Mouse (Mus musculus) forebrain, embryonic 12.5 days (tissue): ENCODE data around the gene Ubxn10. TPM values are rescaled to one million over a fixed set of nuclear protein-coding genes. Genes with fewer than 3 reads are reported as not detected.

Experiments
- ATAC-seq: fragments of 200-750 bp; cut with Nextera tagmentation; 2 replicates; pipeline ENCODE4 v1.8.0; 2017; ENCODE audit warnings: moderate TSS enrichment; ENCODE audit not compliant: low FRiP score
- H3K27ac ChIP-seq: fragments of 300-500 bp; sonication (generic); 2 replicates; pipeline ENCODE4 v1.5.1; 2016; ENCODE audit warnings: mild to moderate bottlenecking
- H3K27me3 ChIP-seq: fragments of 300-500 bp; sonication (generic); 2 replicates; pipeline ENCODE4 v1.6.1; 2016; ENCODE audit warnings: mild to moderate bottlenecking
- H3K36me3 ChIP-seq: fragments of 300-500 bp; sonication (generic); replicated peaks from 2 replicates; pipeline ENCODE4 v1.6.1; 2016; ENCODE audit warnings: mild to moderate bottlenecking
- H3K4me1 ChIP-seq: fragments of 300-500 bp; sonication (generic); 2 replicates; pipeline ENCODE4 v1.6.1; 2016
- H3K4me2 ChIP-seq: fragments of 300-500 bp; sonication (generic); 2 replicates; pipeline ENCODE4 v1.6.1; 2016; ENCODE audit warnings: mild to moderate bottlenecking, moderate library complexity
- H3K4me3 ChIP-seq: fragments of 300-500 bp; sonication (generic); replicated peaks from 2 replicates; pipeline ENCODE4 v1.5.1; 2016; ENCODE audit warnings: mild to moderate bottlenecking
- H3K9ac ChIP-seq: fragments of 300-500 bp; sonication (generic); 2 replicates; pipeline ENCODE4 v1.6.1; 2016; ENCODE audit warnings: mild to moderate bottlenecking
- H3K9me3 ChIP-seq: fragments of 300-500 bp; sonication (generic); 2 replicates; pipeline ENCODE4 v1.6.1; 2016
- WGBS: fragments of 180-500 bp; shearing (Covaris S2); methylation state at CpG from one replicate; pipeline ENCODE4 v1.1.7; 2016; 5-methylcytosine and 5-hydroxymethylcytosine counted together
- polyA plus RNA-seq: library from polyadenylated mRNA; unstranded; fragments of >200 nt; fragmentation: Nextera tagmentation; extraction: Ambion mirVana; gene quantifications from 2 replicates; pipeline ENCODE4 v1.2.1, GENCODE M21; 2016

The Ubxn10 gene
- polyA plus RNA-seq = 2.0 TPM in 2 replicates

DNA sequence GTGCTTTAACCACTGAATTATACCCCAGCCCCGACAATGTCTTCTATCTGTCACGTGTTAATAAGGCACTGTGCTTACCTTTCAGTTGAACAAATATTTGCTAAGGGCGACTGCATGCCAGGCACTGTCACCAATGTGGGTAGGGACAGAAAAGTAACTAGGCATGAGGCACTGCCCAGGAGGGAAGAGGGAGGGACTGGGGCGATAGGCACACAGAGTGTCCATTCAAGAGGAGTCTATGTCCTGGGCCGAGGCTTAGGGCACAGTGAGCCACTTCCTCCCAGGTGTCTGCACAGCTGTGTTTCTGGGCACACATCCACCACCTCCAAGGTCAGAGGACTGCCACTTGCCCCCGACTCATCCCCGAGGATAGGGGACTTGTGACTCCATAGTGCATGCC, at the start of gene Ubxn10:
Gene Ubxn10, minus strand, starts transcription at position 137 of the 400 bp plus-strand sequence.
- Histone ChIP-seq H3K9me3 (no peaks in the 10 kb centered on the region), H3K4me3 (no peak within 1 kb of the TSS), H3K27ac (no peak within 1 kb of the TSS), H3K4me1 (peaks cover 13% of the 10 kb centered on the region), H3K4me2 (no peak within 1 kb of the TSS), H3K36me3 (no peaks in the 10 kb centered on the region), H3K27me3 (peaks cover 4% of the 10 kb centered on the region; the same call in 1 of the 2 replicates), H3K9ac (no peak within 1 kb of the TSS)
- no peak for ATAC-seq
- WGBS = 76% methylated on average over 7 of the region's 7 CpGs

DNA sequence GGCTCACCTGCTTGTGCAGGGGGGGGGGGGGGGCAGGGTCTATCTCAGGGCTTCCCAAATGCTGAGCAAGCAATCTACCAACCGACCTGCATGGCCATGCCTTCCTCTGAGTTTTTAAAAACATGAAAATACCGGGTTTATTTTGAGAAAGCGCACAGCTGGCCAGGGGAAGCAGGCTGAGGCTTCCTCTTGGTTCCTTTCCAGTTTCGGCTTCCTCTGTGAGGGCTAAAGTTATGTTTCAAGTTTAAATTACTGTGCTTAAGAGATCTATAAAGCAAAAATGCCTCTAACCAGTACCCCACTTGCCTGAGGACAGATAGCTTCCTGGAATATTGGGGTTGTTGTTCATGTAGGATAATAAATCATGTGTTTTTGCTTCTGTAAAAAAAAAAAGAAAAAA, 49.2 kb upstream of the Ubxn10 start:
- Histone ChIP-seq H3K9me3 (no peaks in the 10 kb centered on the region), H3K4me2 (no peak overlapping the region), H3K27me3 (0 out of 2 replicates have a peak, but pooled peaks cover 3% of the 10 kb centered on the region), H3K4me3 (no peak overlapping the region), H3K27ac (no peak overlapping the region), H3K4me1 (no peaks in the 10 kb centered on the region), H3K36me3 (no peaks in the 10 kb centered on the region), H3K9ac (no peak overlapping the region)
- ATAC-seq = no peak
- WGBS = 76% methylated on average over 4 of the region's 4 CpGs

GRCm38 (mm10) chr4:138785721-138786120, 48.8 kb upstream of the Ubxn10 start:
- Histone ChIP-seq H3K36me3 (no peaks in the 10 kb centered on the region), H3K4me3 (no peak overlapping the region), H3K9me3 (no peaks in the 10 kb centered on the region), H3K9ac (no peak overlapping the region), H3K4me2 (no peak overlapping the region), H3K27ac (no peak overlapping the region), H3K4me1 (no peaks in the 10 kb centered on the region), H3K27me3 (0 out of 2 replicates have a peak, but pooled peaks cover 3% of the 10 kb centered on the region)
- no peak for ATAC-seq
- 59% methylated on average over 4 of the region's 4 CpGs for WGBS

DNA sequence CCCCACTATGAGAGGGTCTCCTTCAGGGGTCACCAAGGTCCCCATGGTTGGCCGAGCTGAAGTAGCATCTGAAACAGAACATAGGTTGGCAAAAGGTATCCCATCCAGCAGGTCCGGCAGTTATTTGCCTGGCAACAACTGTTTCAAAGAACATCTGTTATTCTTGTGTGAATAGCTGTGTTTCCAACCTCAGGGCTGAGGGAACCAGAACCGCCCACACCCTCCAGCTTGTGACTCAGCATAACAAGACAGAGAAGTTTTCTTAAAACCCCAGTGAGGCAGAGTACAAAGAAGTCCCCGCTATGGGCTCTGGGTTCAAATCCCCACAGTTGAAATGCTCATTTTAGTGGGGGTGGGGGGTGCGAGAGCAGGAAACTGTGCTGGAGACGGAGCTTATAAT, 45.1 kb upstream of the Ubxn10 start:
- peaks cover 6% of the 10 kb centered on the region; the same call in 1 of the 2 replicates for H3K4me1 ChIP-seq
- H3K36me3 ChIP-seq = no peaks in the 10 kb centered on the region
- no peak for ATAC-seq
- 82% methylated on average over 6 of the region's 6 CpGs for WGBS
- no peak overlapping the region for H3K4me2 ChIP-seq
- H3K4me3 ChIP-seq = no peak overlapping the region
- no peak overlapping the region for H3K27ac ChIP-seq
- H3K9ac ChIP-seq = no peak overlapping the region
- no peaks in the 10 kb centered on the region for H3K9me3 ChIP-seq
- 0 out of 2 replicates have a peak, but pooled peaks cover 3% of the 10 kb centered on the region for H3K27me3 ChIP-seq

DNA sequence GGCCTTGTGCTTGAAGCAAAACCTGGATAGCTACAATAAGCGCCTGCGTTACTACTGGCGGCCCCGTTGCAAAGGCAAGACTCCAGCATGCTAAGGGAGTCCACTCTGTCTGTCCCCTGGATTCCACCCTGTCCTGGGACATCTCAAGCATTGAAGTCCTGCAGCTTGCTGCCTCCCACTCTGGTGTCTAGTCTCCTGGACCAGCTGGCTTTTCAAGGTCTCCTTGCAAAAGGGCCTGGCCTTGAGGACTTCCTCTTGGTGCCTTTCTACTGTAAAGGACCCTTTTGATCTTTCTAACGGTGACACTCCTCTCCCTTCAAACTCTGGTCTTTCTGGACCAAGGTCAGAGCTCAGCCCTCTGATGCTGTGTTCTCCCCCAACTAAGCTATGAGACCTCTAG, 43.3 kb upstream of the Ubxn10 start:
- Histone ChIP-seq H3K4me1 (peaks cover 6% of the 10 kb centered on the region; the same call in 1 of the 2 replicates), H3K4me3 (no peak overlapping the region), H3K9me3 (no peaks in the 10 kb centered on the region), H3K27me3 (peaks cover 3% of the 10 kb centered on the region; the same call in 1 of the 2 replicates), H3K9ac (no peak overlapping the region), H3K4me2 (no peak overlapping the region), H3K27ac (no peak overlapping the region), H3K36me3 (no peaks in the 10 kb centered on the region)
- 92% methylated on average over 5 of the region's 5 CpGs for WGBS
- no peak for ATAC-seq

DNA sequence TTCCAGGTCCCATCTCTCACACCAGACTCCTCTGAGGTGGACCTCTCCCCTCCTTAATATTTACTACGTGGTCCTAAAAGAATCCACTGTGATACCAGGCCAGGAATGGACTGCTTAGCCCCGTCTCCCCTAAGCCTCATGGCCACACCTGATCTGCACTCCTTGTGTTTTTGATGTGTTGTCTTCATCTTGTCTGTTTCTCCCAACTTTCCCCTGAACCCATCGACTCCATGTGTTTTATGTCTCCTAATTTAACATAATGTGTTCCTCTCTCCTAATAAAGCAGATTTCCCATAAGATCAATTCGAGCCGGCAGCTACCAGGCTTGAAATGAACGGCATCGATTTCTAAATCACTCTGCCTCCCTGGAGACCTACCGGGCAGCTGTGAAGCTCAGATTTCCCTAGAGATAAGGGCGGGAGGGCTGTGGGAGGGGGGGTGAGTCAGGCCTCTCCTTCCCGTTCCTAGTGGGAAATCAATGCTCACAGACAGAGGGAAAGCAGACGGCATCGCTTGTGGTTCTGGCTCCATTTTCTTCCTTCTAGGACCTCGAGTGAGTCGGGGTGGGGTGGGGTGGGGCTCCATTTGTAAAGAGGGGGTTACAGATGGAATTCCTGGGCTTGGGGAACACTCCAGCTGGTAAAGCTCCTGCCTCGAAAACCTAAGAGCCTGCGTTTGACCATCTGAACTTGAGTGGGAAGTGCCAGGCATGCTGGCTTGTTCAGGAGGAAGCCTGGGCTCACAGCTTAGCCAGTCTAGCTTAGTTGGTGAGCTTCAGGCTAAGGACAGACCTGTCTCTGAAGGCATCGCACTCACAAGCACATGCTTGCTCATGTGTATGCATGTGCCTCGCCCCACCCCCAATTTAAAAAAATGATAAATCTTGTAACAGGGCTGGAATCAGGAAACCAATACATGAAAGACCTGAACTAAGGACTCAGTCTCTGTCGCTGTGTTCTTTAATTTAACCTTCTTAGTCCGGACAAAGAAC, 40.7 kb upstream of the Ubxn10 start:
- Histone ChIP-seq H3K36me3 (no peaks in the 10 kb centered on the region), H3K4me2 (no peak overlapping the region), H3K4me3 (no peak overlapping the region), H3K27me3 (no peaks in the 10 kb centered on the region; the same call in 1 of the 2 replicates), H3K9me3 (no peaks in the 10 kb centered on the region), H3K9ac (no peak overlapping the region), H3K27ac (no peak overlapping the region), H3K4me1 (peaks cover 6% of the 10 kb centered on the region; the same call in 1 of the 2 replicates)
- WGBS = 57% methylated on average over 20 of the region's 20 CpGs
- ATAC-seq = no peak

DNA sequence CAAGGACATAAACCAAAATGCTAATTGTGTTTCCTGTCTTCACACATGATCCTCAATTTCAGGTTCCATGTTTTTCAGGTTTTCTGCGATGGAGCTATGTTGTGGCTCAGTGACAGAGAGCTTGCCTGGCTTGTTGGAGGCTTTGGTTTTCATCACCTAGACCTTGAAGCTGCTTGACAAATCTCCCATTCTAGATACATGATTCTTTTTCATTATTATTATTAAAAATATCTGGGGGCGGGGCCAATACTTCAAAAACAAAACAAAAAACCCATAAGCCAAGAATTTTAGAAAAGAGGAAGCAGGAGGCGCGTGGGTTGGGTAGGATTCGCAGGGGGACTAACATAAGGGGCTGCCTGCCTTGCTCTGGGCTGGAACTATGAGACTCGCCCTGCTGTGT, 38.5 kb upstream of the Ubxn10 start, which contains the start of gene Pla2g2d:
Gene Pla2g2d, plus strand, starts transcription at position 301 of the 400 bp plus-strand sequence.
- 90% methylated on average over 6 of the region's 6 CpGs for WGBS
- peaks cover 6% of the 10 kb centered on the region; the same call in 1 of the 2 replicates for H3K4me1 ChIP-seq
- H3K4me2 ChIP-seq = no peak within 1 kb of the TSS
- no peaks in the 10 kb centered on the region for H3K36me3 ChIP-seq
- no peaks in the 10 kb centered on the region for H3K9me3 ChIP-seq
- H3K27me3 ChIP-seq = no peaks in the 10 kb centered on the region; the same call in 1 of the 2 replicates
- no peak within 1 kb of the TSS for H3K4me3 ChIP-seq
- no peak within 1 kb of the TSS for H3K9ac ChIP-seq
- ATAC-seq = no peak
- H3K27ac ChIP-seq = no peak within 1 kb of the TSS

GRCm38 (mm10) chr4:138772386-138772785, 35.4 kb upstream of the Ubxn10 start:
- Histone ChIP-seq H3K27ac (no peak overlapping the region), H3K9me3 (no peaks in the 10 kb centered on the region), H3K27me3 (no peaks in the 10 kb centered on the region; the same call in 1 of the 2 replicates), H3K4me2 (no peak overlapping the region), H3K9ac (no peak overlapping the region), H3K36me3 (no peaks in the 10 kb centered on the region), H3K4me3 (no peak overlapping the region), H3K4me1 (no peaks in the 10 kb centered on the region)
- no peak for ATAC-seq
- WGBS = 79% methylated on average over 5 of the region's 5 CpGs

DNA sequence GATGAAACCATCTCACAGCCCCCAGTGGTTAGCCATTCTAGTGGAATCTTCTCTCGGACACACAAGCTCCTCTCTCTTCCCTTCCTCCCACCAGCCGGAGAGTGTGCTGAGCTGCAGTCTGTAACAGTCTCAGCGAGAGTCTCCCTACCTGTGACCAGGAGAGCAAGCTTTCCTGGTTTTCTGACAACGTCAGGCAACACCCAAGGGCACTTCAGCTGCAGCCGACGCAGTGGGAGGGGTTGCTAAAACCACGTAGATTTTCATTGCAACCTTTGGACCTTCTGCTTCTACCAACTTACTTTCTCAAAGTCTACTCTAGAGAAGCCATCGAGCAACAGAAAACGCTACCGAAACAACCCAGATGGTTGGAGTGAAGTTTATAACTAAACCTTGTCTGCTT, 35.0 kb upstream of the Ubxn10 start:
- no peaks in the 10 kb centered on the region for H3K4me1 ChIP-seq
- H3K4me2 ChIP-seq = no peak overlapping the region
- no peak overlapping the region for H3K9ac ChIP-seq
- no peaks in the 10 kb centered on the region for H3K36me3 ChIP-seq
- WGBS = 93% methylated on average over 10 of the region's 10 CpGs
- H3K4me3 ChIP-seq = no peak overlapping the region
- H3K27ac ChIP-seq = no peak overlapping the region
- H3K9me3 ChIP-seq = no peaks in the 10 kb centered on the region
- H3K27me3 ChIP-seq = no peaks in the 10 kb centered on the region; the same call in 1 of the 2 replicates
- no peak for ATAC-seq

DNA sequence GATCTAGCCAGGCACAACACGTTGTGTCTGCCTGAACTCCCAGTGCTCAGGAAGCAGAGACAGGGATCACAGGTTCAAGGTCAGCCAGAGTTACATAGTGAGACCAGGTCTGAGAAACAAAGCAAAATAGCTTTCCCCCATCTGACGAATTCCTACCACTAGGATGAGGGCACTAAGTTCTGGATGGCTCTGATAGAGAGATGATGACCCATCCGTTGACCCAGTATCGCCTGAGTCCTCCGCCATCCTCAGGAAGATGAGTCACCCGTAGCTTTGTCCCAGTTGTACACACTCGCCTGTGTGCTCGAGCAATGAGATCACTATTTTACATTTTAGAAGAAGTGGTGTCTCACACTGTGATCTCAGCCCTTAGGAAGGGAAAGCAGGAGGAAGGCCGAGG, 25.3 kb upstream of the Ubxn10 start:
- H3K9ac ChIP-seq = no peak overlapping the region
- 80% methylated on average over 9 of the region's 9 CpGs for WGBS
- H3K27ac ChIP-seq = no peak overlapping the region
- H3K4me1 ChIP-seq = no peaks in the 10 kb centered on the region
- no peaks in the 10 kb centered on the region for H3K36me3 ChIP-seq
- no peak for ATAC-seq
- no peaks in the 10 kb centered on the region for H3K9me3 ChIP-seq
- H3K4me2 ChIP-seq = no peak overlapping the region
- H3K27me3 ChIP-seq = no peaks in the 10 kb centered on the region
- H3K4me3 ChIP-seq = no peak overlapping the region

- Histone ChIP-seq H3K4me2 (no peak within 1 kb of the TSS), H3K4me3 (no peak within 1 kb of the TSS), H3K9ac (no peak within 1 kb of the TSS), H3K36me3 (no peaks in the 10 kb centered on the region), H3K9me3 (no peaks in the 10 kb centered on the region), H3K27ac (no peak within 1 kb of the TSS), H3K27me3 (no peaks in the 10 kb centered on the region), H3K4me1 (no peaks in the 10 kb centered on the region; the same call in 1 of the 2 replicates)
- 87% methylated on average over 8 of the region's 8 CpGs for WGBS
- no peak for ATAC-seq
Measured at GRCm38 (mm10) chr4:138757416-138757815, 20.4 kb upstream of the Ubxn10 start, which contains the start of gene Pla2g2f. TSS of gene Pla2g2f (minus strand) at chr4:138757626.

- no peak overlapping the region for H3K9ac ChIP-seq
- no peaks in the 10 kb centered on the region for H3K27me3 ChIP-seq
- H3K9me3 ChIP-seq = no peaks in the 10 kb centered on the region
- H3K4me1 ChIP-seq = no peaks in the 10 kb centered on the region; the same call in 1 of the 2 replicates
- ATAC-seq = no peak
- no peak overlapping the region for H3K4me3 ChIP-seq
- no peak overlapping the region for H3K4me2 ChIP-seq
- 82% methylated on average over 11 of the region's 11 CpGs for WGBS
- H3K27ac ChIP-seq = no peak overlapping the region
- no peaks in the 10 kb centered on the region for H3K36me3 ChIP-seq
Measured at GRCm38 (mm10) chr4:138755983-138756382, 19.0 kb upstream of the Ubxn10 start.
